Mouse (Mus musculus): ENCODE results near the gene Casr.

DNA sequence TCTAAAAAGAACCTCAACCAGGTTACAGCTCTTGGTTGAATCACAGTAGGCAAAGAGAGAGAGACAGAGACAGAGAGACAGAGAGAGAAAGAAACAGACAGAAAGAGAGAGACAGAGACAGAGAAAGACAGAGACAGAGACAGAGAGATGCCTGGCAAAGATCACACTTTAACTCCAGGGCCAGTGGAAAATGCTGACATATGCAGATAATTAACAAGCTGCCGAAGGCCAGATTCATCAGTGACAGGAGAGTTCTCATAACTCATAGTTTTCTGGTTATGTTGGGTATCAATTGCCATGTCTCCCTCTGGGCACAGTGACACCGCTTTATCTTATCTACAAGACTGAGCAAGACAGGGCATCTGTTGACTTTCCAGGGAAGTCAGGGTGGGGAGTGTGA, 94.0 kb downstream of the Casr start:
- TF ChIP-seq GATA1 (IDR thresholded peaks at IDR 0.05; ENCODE audit: borderline replicate concordance, low read length): no peak
- no peak for TF ChIP-seq FLI1 (IDR thresholded peaks at IDR 0.05; ENCODE audit: low read length)
